Mouse (Mus musculus): ENCODE results near the gene Krt33a. TPM values are rescaled to one million over a fixed set of nuclear protein-coding genes. Genes with fewer than 3 reads are reported as not detected.

The Krt33a gene
- total and polyA plus RNA-seq, 3 experiments = not detected

GRCm38 (mm10) chr11:99965961-99966360 is 50.1 kb downstream of the Krt33a start (continued):
- TF ChIP-seq ZC3H11A (IDR thresholded peaks at IDR 0.05; ENCODE audit: low read depth, low read length) = no peak
- TF ChIP-seq POLR2AphosphoS5 (IDR thresholded peaks at IDR 0.05; ENCODE audit: borderline replicate concordance, low read depth, low read length) = no peak

GRCm38 (mm10) chr11:99964213-99964612 is 51.8 kb downstream of the Krt33a start:
- DNase-seq (ENCODE audit: low read depth, low spot score) = no peak
- H3K9ac ChIP-seq (ENCODE audit: control insufficient read depth, low read depth, low read length, poor library complexity, severe bottlenecking) = no peak overlapping the region

More at GRCm38 (mm10) chr11:99964213-99964612, 51.8 kb downstream of the Krt33a start:
- Histone ChIP-seq H3K27me3 (ENCODE audit: control insufficient read depth in 1 of 2, insufficient read depth in 2 of 2, low read length in 2 of 2) (no peaks in the 10 kb centered on the region), H3K9me3 (replicated peaks; ENCODE audit: insufficient read depth, low read length) (no peaks in the 10 kb centered on the region; the same call in 1 of the 2 replicates), H3K36me3 (ENCODE audit: control insufficient read depth in 1 of 2, insufficient read depth in 2 of 2, low read length in 2 of 2) (no peaks in the 10 kb centered on the region), H3K4me1 (ENCODE audit: control insufficient read depth in 1 of 2, insufficient read depth in 2 of 2, low read length in 2 of 2) (no peaks in the 10 kb centered on the region), H3K4me3 (ENCODE audit: control insufficient read depth in 1 of 2, insufficient read depth in 1 of 2, low read depth in 2 of 2, low read length in 2 of 2) (no peak overlapping the region), H3K27ac (ENCODE audit: control insufficient read depth, low read depth, low read length) (no peak overlapping the region), H3K79me2 (ENCODE audit: control insufficient read depth, insufficient read depth, low read length, poor library complexity) (no peaks in the 10 kb centered on the region)
- no peak for TF ChIP-seq RAD21 (IDR thresholded peaks at IDR 0.05; ENCODE audit: low read depth, low read length)
- no peak for TF ChIP-seq USF1 (IDR thresholded peaks at IDR 0.05; ENCODE audit: low read depth, low read length)
- TF ChIP-seq JUND (IDR thresholded peaks at IDR 0.05; ENCODE audit: low read depth, low read length) = no peak
- no peak for TF ChIP-seq ZKSCAN1 (IDR thresholded peaks at IDR 0.05; ENCODE audit: low read depth, low read length)
- TF ChIP-seq MAX (IDR thresholded peaks at IDR 0.05; ENCODE audit: low read length) = no peak
- 0 out of 6 replicates have a peak, but pooled peaks of 1 of the 3 experiments have one; percentile 10 for TF ChIP-seq CTCF (IDR thresholded peaks at IDR 0.05 in 2 of 3, conservative IDR thresholded peaks at IDR 0.05 in 1 of 3; ENCODE audit: control insufficient read depth in 1 of 3, insufficient read depth in 1 of 3, low read depth in 2 of 3, low read length in 3 of 3, poor library complexity in 1 of 3, severe bottlenecking in 1 of 3)
- no peak for TF ChIP-seq POLR2AphosphoS2 (IDR thresholded peaks at IDR 0.05; ENCODE audit: low read length)

Other genes with a start within 250 kb of the Krt33a start
Only the 30 nearest of the 34 such genes appear.
- not detected in 2 replicates for gene Krtap4-9, start 231.0 kb downstream of the Krt33a start, total RNA-seq (2012; rRNA removed)
- not detected for gene Krtap4-9, start 231.0 kb downstream of the Krt33a start, polyA plus RNA-seq (2012; ENCODE audit: insufficient read depth in 1 of 2, insufficient read length in 2 of 2, low read depth in 1 of 2, low replicate concordance in 2 of 2, missing spikeins in 1 of 2)
- not detected in 2 replicates for gene Gm11596, start 222.7 kb downstream of the Krt33a start, total RNA-seq (2012; rRNA removed)
- gene Gm11596, start 222.7 kb downstream of the Krt33a start, polyA plus RNA-seq (2012; ENCODE audit: insufficient read depth in 1 of 2, insufficient read length in 2 of 2, low read depth in 1 of 2, low replicate concordance in 2 of 2, missing spikeins in 1 of 2) = not detected
- not detected in 2 replicates for gene Gm11569, start 217.3 kb downstream of the Krt33a start, total RNA-seq (2012; rRNA removed)
- not detected for gene Gm11569, start 217.3 kb downstream of the Krt33a start, polyA plus RNA-seq (2012; ENCODE audit: insufficient read depth in 1 of 2, insufficient read length in 2 of 2, low read depth in 1 of 2, low replicate concordance in 2 of 2, missing spikeins in 1 of 2)
- gene Gm11554, start 211.8 kb downstream of the Krt33a start, total RNA-seq (2012; rRNA removed) = not detected in 2 replicates
- not detected for gene Gm11554, start 211.8 kb downstream of the Krt33a start, polyA plus RNA-seq (2012; ENCODE audit: insufficient read depth in 1 of 2, insufficient read length in 2 of 2, low read depth in 1 of 2, low replicate concordance in 2 of 2, missing spikeins in 1 of 2)
- gene Krtap4-13, start 206.3 kb downstream of the Krt33a start, total RNA-seq (2012; rRNA removed) = not detected in 2 replicates
- not detected for gene Krtap4-13, start 206.3 kb downstream of the Krt33a start, polyA plus RNA-seq (2012; ENCODE audit: insufficient read depth in 1 of 2, insufficient read length in 2 of 2, low read depth in 1 of 2, low replicate concordance in 2 of 2, missing spikeins in 1 of 2)
- not detected in 2 replicates for gene Gm11564, start 200.5 kb downstream of the Krt33a start, total RNA-seq (2012; rRNA removed)
- not detected for gene Gm11564, start 200.5 kb downstream of the Krt33a start, polyA plus RNA-seq (2012; ENCODE audit: insufficient read depth in 1 of 2, insufficient read length in 2 of 2, low read depth in 1 of 2, low replicate concordance in 2 of 2, missing spikeins in 1 of 2)
- gene 2300003K06Rik, start 178.1 kb downstream of the Krt33a start, total RNA-seq (2012; rRNA removed) = not detected in 2 replicates
- not detected for gene 2300003K06Rik, start 178.1 kb downstream of the Krt33a start, polyA plus RNA-seq (2012; ENCODE audit: insufficient read depth in 1 of 2, insufficient read length in 2 of 2, low read depth in 1 of 2, low replicate concordance in 2 of 2, missing spikeins in 1 of 2)
- not detected in 2 replicates for gene Krtap4-16, start 164.6 kb downstream of the Krt33a start, total RNA-seq (2012; rRNA removed)
- gene Krtap4-16, start 164.6 kb downstream of the Krt33a start, polyA plus RNA-seq (2012; ENCODE audit: insufficient read depth in 1 of 2, insufficient read length in 2 of 2, low read depth in 1 of 2, low replicate concordance in 2 of 2, missing spikeins in 1 of 2) = not detected
- gene Gm11568, start 158.3 kb downstream of the Krt33a start, total RNA-seq (2012; rRNA removed) = not detected in 2 replicates
- gene Gm11568, start 158.3 kb downstream of the Krt33a start, polyA plus RNA-seq (2012; ENCODE audit: insufficient read depth in 1 of 2, insufficient read length in 2 of 2, low read depth in 1 of 2, low replicate concordance in 2 of 2, missing spikeins in 1 of 2) = not detected
- gene Gm11559, start 151.7 kb downstream of the Krt33a start, total RNA-seq (2012; rRNA removed) = not detected in 2 replicates
- gene Gm11559, start 151.7 kb downstream of the Krt33a start, polyA plus RNA-seq (2012; ENCODE audit: insufficient read depth in 1 of 2, insufficient read length in 2 of 2, low read depth in 1 of 2, low replicate concordance in 2 of 2, missing spikeins in 1 of 2) = not detected
- gene Krtap9-1, start 142.8 kb downstream of the Krt33a start, total RNA-seq (2012; rRNA removed) = not detected in 2 replicates
- gene Krtap9-1, start 142.8 kb downstream of the Krt33a start, polyA plus RNA-seq (2012; ENCODE audit: insufficient read depth in 1 of 2, insufficient read length in 2 of 2, low read depth in 1 of 2, low replicate concordance in 2 of 2, missing spikeins in 1 of 2) = not detected
- gene Gm11567, start 137.0 kb downstream of the Krt33a start, total RNA-seq (2012; rRNA removed) = not detected in 2 replicates
- not detected for gene Gm11567, start 137.0 kb downstream of the Krt33a start, polyA plus RNA-seq (2012; ENCODE audit: insufficient read depth in 1 of 2, insufficient read length in 2 of 2, low read depth in 1 of 2, low replicate concordance in 2 of 2, missing spikeins in 1 of 2)
- not detected in 2 replicates for gene Krtap31-1, start 108.3 kb downstream of the Krt33a start, total RNA-seq (2012; rRNA removed)
- gene Krtap31-1, start 108.3 kb downstream of the Krt33a start, polyA plus RNA-seq (2012; ENCODE audit: insufficient read depth in 1 of 2, insufficient read length in 2 of 2, low read depth in 1 of 2, low replicate concordance in 2 of 2, missing spikeins in 1 of 2) = not detected
- not detected in 2 replicates for gene Gm11565, start 101.5 kb downstream of the Krt33a start, total RNA-seq (2012; rRNA removed)
- gene Gm11565, start 101.5 kb downstream of the Krt33a start, polyA plus RNA-seq (2012; ENCODE audit: insufficient read depth in 1 of 2, insufficient read length in 2 of 2, low read depth in 1 of 2, low replicate concordance in 2 of 2, missing spikeins in 1 of 2) = not detected
- not detected in 2 replicates for gene Krtap31-2, start 79.9 kb downstream of the Krt33a start, total RNA-seq (2012; rRNA removed)
- not detected for gene Krtap31-2, start 79.9 kb downstream of the Krt33a start, polyA plus RNA-seq (2012; ENCODE audit: insufficient read depth in 1 of 2, insufficient read length in 2 of 2, low read depth in 1 of 2, low replicate concordance in 2 of 2, missing spikeins in 1 of 2)
- not detected in 2 replicates for gene Krtap9-5, start 67.7 kb downstream of the Krt33a start, total RNA-seq (2012; rRNA removed)
- gene Krtap9-5, start 67.7 kb downstream of the Krt33a start, polyA plus RNA-seq (2012; ENCODE audit: insufficient read depth in 1 of 2, insufficient read length in 2 of 2, low read depth in 1 of 2, low replicate concordance in 2 of 2, missing spikeins in 1 of 2) = not detected
- not detected in 2 replicates for gene Krtap29-1, start 37.2 kb downstream of the Krt33a start, total RNA-seq (2012; rRNA removed)
- gene Krtap29-1, start 37.2 kb downstream of the Krt33a start, polyA plus RNA-seq (2012; ENCODE audit: insufficient read depth in 1 of 2, insufficient read length in 2 of 2, low read depth in 1 of 2, low replicate concordance in 2 of 2, missing spikeins in 1 of 2) = not detected
- gene Krtap16-1, start 29.6 kb downstream of the Krt33a start, total RNA-seq (2012; rRNA removed) = 0.08 TPM in 1 of 2 replicates, not detected in the other
- not detected for gene Krtap16-1, start 29.6 kb downstream of the Krt33a start, polyA plus RNA-seq (2012; ENCODE audit: insufficient read depth in 1 of 2, insufficient read length in 2 of 2, low read depth in 1 of 2, low replicate concordance in 2 of 2, missing spikeins in 1 of 2)
- not detected in 2 replicates for gene Krtap17-1, start 22.2 kb downstream of the Krt33a start, total RNA-seq (2012; rRNA removed)
- gene Krtap17-1, start 22.2 kb downstream of the Krt33a start, polyA plus RNA-seq (2012; ENCODE audit: insufficient read depth in 1 of 2, insufficient read length in 2 of 2, low read depth in 1 of 2, low replicate concordance in 2 of 2, missing spikeins in 1 of 2) = not detected
- not detected in 2 replicates for gene Krt33b, start 13.7 kb upstream of the Krt33a start, total RNA-seq (2012; rRNA removed)
- not detected for gene Krt33b, start 13.7 kb upstream of the Krt33a start, polyA plus RNA-seq (2012; ENCODE audit: insufficient read depth in 1 of 2, insufficient read length in 2 of 2, low read depth in 1 of 2, low replicate concordance in 2 of 2, missing spikeins in 1 of 2)
- gene Krt34, start 25.3 kb upstream of the Krt33a start, total RNA-seq (2012; rRNA removed) = not detected in 2 replicates
- gene Krt34, start 25.3 kb upstream of the Krt33a start, polyA plus RNA-seq (2012; ENCODE audit: insufficient read depth in 1 of 2, insufficient read length in 2 of 2, low read depth in 1 of 2, low replicate concordance in 2 of 2, missing spikeins in 1 of 2) = not detected
- not detected in 2 replicates for gene Krt31, start 34.3 kb upstream of the Krt33a start, total RNA-seq (2012; rRNA removed)
- gene Krt31, start 34.3 kb upstream of the Krt33a start, polyA plus RNA-seq (2012; ENCODE audit: insufficient read depth in 1 of 2, insufficient read length in 2 of 2, low read depth in 1 of 2, low replicate concordance in 2 of 2, missing spikeins in 1 of 2) = not detected
- gene Krt32, start 72.0 kb upstream of the Krt33a start, total RNA-seq (2012; rRNA removed) = not detected in 2 replicates
- gene Krt32, start 72.0 kb upstream of the Krt33a start, polyA plus RNA-seq (2012; ENCODE audit: insufficient read depth in 1 of 2, insufficient read length in 2 of 2, low read depth in 1 of 2, low replicate concordance in 2 of 2, missing spikeins in 1 of 2) = not detected
- gene Krt35, start 80.0 kb upstream of the Krt33a start, total RNA-seq (2012; rRNA removed) = not detected in 2 replicates
- not detected for gene Krt35, start 80.0 kb upstream of the Krt33a start, polyA plus RNA-seq (2012; ENCODE audit: insufficient read depth in 1 of 2, insufficient read length in 2 of 2, low read depth in 1 of 2, low replicate concordance in 2 of 2, missing spikeins in 1 of 2)
- gene Krt36, start 89.4 kb upstream of the Krt33a start, total RNA-seq (2012; rRNA removed) = not detected in 2 replicates
- not detected for gene Krt36, start 89.4 kb upstream of the Krt33a start, polyA plus RNA-seq (2012; ENCODE audit: insufficient read depth in 1 of 2, insufficient read length in 2 of 2, low read depth in 1 of 2, low replicate concordance in 2 of 2, missing spikeins in 1 of 2)
- gene Krt13, start 105.4 kb upstream of the Krt33a start, total RNA-seq (2012; rRNA removed) = not detected in 2 replicates
- not detected for gene Krt13, start 105.4 kb upstream of the Krt33a start, polyA plus RNA-seq (2012; ENCODE audit: insufficient read depth in 1 of 2, insufficient read length in 2 of 2, low read depth in 1 of 2, low replicate concordance in 2 of 2, missing spikeins in 1 of 2)
- gene Krt15, start 119.7 kb upstream of the Krt33a start, total RNA-seq (2012; rRNA removed) = not detected in 2 replicates
- gene Krt15, start 119.7 kb upstream of the Krt33a start, polyA plus RNA-seq (2012; ENCODE audit: insufficient read depth in 1 of 2, insufficient read length in 2 of 2, low read depth in 1 of 2, low replicate concordance in 2 of 2, missing spikeins in 1 of 2) = not detected
- gene Krt19, start 132.5 kb upstream of the Krt33a start, total RNA-seq (2012; rRNA removed) = not detected in 2 replicates
- gene Krt19, start 132.5 kb upstream of the Krt33a start, polyA plus RNA-seq (2012; ENCODE audit: insufficient read depth in 1 of 2, insufficient read length in 2 of 2, low read depth in 1 of 2, low replicate concordance in 2 of 2, missing spikeins in 1 of 2) = not detected
- gene Krt9, start 177.0 kb upstream of the Krt33a start, total RNA-seq (2012; rRNA removed) = not detected in 2 replicates
- not detected for gene Krt9, start 177.0 kb upstream of the Krt33a start, polyA plus RNA-seq (2012; ENCODE audit: insufficient read depth in 1 of 2, insufficient read length in 2 of 2, low read depth in 1 of 2, low replicate concordance in 2 of 2, missing spikeins in 1 of 2)
- not detected in 2 replicates for gene Krt14, start 191.3 kb upstream of the Krt33a start, total RNA-seq (2012; rRNA removed)
- gene Krt14, start 191.3 kb upstream of the Krt33a start, polyA plus RNA-seq (2012; ENCODE audit: insufficient read depth in 1 of 2, insufficient read length in 2 of 2, low read depth in 1 of 2, low replicate concordance in 2 of 2, missing spikeins in 1 of 2) = not detected